Mouse (Mus musculus): ENCODE results near the gene Kif3b.

DNA sequence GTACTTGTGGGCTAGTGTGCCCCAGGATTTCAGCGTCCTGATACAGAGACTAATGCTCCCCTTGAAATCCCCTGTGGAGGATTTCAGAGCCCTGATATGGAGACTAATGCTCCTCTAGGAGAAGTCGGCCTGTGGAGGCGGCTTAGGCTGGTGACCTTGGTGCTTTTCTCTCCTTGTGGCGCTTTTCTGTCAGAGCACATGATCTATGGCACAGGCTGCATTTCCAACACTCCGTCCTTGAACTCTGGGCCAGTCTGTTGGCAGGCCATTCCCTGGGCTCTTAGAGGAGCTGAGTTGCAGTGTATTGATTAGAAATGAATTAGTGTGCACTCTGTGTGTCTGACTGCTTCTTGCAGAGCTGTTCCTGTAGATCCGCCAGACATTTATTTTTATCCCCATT lies 14.0 kb downstream of the Kif3b start:
- TF ChIP-seq CTCF (IDR thresholded peaks at IDR 0.05; ENCODE audit: extremely low read depth, insufficient read length, insufficient replicate concordance, low read depth, low read length) = no peak
- TF ChIP-seq POLR2A (IDR thresholded peaks at IDR 0.05; ENCODE audit: low read depth, low read length) = no peak

Data from small intestine, adult 2 months (tissue).